Mouse (Mus musculus) cerebellum, adult 11 months (tissue): Measurements from ENCODE around the gene Gm20662.
"Not testable (repeated sequence)": the region's sequence is repeated elsewhere in the genome, so short reads cannot be mapped to it uniquely, and the experiment has no call there.

Experiments
- DNase-seq: peaks from one replicate; pipeline ENCODE4 v3.0.0; 2022

The Gm20662 gene

GRCm38 (mm10) chr9:108013577-108013976 lies 17.4 kb downstream of the Gm20662 start:
- DNase-seq = not testable (repeated sequence)

- DNase-seq = no peak
Observed at GRCm38 (mm10) chr9:108017127-108017526, 21.0 kb downstream of the Gm20662 start.

- DNase-seq = no peak
Observed at GRCm38 (mm10) chr9:108020741-108021140, 24.6 kb downstream of the Gm20662 start.

- no peak for DNase-seq
Observed at GRCm38 (mm10) chr9:108023216-108023615, 27.1 kb downstream of the Gm20662 start.

GRCm38 (mm10) chr9:108026584-108026983 lies 30.4 kb downstream of the Gm20662 start:
- DNase-seq = no peak

GRCm38 (mm10) chr9:108027867-108028266 lies 31.7 kb downstream of the Gm20662 start:
- DNase-seq = no peak

GRCm38 (mm10) chr9:108032126-108032525 lies 36.0 kb downstream of the Gm20662 start:
- DNase-seq = no peak

GRCm38 (mm10) chr9:108035331-108036156 lies 39.4 kb downstream of the Gm20662 start:
- DNase-seq = no peak

- DNase-seq = no peak
Observed at GRCm38 (mm10) chr9:108044751-108045492, 48.8 kb downstream of the Gm20662 start.

GRCm38 (mm10) chr9:108046582-108046981 lies 50.4 kb downstream of the Gm20662 start:
- no peak for DNase-seq

GRCm38 (mm10) chr9:108047601-108048565 lies 51.7 kb downstream of the Gm20662 start:
- peak; percentile 15 for DNase-seq

- DNase-seq = peak; percentile 37
Observed at GRCm38 (mm10) chr9:108048566-108048955, 52.4 kb downstream of the Gm20662 start.

- peak; percentile 92 for DNase-seq
Observed at GRCm38 (mm10) chr9:108049016-108049455, 52.9 kb downstream of the Gm20662 start, which contains the start of gene Gmppb. Gmppb (plus strand) TSS chr9:108049242.

- peak; percentile 34 for DNase-seq
Observed at GRCm38 (mm10) chr9:108049561-108050251, 53.6 kb downstream of the Gm20662 start.

- DNase-seq = peak; percentile 20
Observed at GRCm38 (mm10) chr9:108051184-108051930, 55.2 kb downstream of the Gm20662 start.

- peak; percentile 23 for DNase-seq
Observed at GRCm38 (mm10) chr9:108051931-108052220, 55.7 kb downstream of the Gm20662 start.

- DNase-seq = no peak
Observed at GRCm38 (mm10) chr9:108052411-108052810, 56.3 kb downstream of the Gm20662 start.

- DNase-seq = peak; percentile 93
Observed at GRCm38 (mm10) chr9:108052885-108053664, 56.9 kb downstream of the Gm20662 start, which contains the start of gene Amigo3. Amigo3 (plus strand) TSS chr9:108053159.

- DNase-seq = peak; percentile 34
Observed at GRCm38 (mm10) chr9:108053665-108054225, 57.6 kb downstream of the Gm20662 start.
